Mouse (Mus musculus): ENCODE measurements around the gene Stim1.
"Not testable (repeated sequence)": the region's sequence is repeated elsewhere in the genome, so short reads cannot be mapped to it uniquely, and the experiment has no call there.

Gene Stim1

DNA sequence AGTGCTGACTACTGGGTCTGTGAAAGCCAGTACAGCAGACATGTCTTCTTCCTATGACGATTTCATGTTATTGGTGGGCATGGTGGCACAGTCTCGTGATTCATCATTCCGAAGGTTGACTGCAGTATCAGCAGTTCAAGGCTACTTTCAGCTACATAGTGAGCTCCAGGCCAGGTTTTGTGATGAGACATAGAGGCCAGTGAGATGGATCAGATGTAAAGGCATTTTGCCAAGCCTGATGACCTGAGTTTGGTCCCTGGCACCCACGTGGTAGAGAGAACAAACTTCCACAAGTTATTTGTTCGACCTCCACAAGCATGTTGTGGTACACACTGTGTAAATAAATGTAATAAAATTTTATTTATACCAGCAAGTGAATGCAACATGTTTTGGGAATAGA lies 102.9 kb downstream of the Stim1 start:
- no peak for DNase-seq

DNA sequence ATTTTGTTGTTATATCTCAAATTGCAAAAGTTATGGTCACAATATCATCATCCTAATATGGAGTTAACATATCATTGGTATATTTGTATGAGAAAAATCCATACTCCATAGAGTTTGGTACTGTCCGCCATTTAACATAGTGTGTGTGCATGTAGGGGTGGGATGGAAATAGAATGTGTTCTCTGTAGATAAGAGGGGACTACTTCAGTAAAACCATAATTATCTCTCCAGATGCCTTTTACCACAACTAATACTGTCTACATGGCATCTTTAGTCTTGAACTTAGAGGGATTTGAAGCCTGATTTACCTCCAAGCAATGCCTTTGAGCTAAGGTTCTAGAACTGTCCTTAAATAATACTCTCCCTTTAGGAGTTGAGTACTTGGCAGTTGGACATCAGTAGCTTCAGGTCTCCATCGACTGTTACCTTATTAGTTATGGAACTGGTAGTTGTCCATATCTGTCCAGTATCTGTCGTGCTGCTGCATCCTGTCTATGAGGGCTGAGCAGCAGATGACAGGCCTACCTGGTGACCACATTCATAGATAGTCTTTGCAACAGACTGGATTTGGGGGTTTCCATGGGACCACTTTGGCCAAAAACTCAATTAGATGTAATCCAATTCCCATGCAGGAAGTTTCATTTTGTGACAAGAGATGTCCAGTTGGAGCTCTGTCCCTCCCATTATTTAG lies 105.9 kb downstream of the Stim1 start:
- DNase-seq, result no peak

DNA sequence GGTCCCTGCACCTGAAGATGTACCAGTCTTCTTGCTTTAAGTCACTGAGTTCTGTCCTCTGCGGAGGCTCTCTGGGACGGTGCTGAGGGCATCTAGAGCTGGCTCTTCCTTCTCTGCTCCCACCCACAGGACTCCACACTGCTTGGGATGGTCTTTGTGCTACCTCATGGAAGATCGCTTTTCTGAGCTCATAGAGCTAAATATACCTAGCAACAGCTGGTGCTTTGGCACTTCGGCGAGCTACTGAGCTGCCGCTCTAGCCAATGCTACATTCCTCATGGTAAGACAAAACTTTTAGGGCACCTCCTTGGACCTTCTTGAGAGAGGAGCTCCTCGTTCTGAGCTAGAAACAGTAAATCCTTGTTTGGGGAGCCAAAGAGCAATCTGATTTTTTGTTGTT lies 115.6 kb downstream of the Stim1 start:
- DNase-seq, result no peak

DNA sequence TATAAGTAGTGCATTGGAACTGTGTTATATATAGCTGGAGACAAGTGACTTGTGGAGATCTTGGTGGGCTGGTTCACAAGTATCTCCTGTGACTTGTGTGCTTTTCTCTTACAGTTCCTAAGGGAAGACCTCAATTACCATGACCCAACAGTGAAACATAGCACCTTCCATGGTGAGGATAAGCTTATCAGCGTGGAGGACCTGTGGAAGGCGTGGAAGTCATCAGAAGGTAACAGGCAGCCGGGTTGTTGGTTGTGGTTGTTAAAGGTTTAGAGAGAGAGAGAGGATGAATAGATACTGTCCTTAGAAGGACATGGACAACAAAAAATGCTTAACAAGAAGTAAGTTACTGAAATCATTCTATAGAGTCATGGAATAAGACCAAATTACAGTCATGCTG lies 118.4 kb downstream of the Stim1 start:
- no peak for DNase-seq

DNA sequence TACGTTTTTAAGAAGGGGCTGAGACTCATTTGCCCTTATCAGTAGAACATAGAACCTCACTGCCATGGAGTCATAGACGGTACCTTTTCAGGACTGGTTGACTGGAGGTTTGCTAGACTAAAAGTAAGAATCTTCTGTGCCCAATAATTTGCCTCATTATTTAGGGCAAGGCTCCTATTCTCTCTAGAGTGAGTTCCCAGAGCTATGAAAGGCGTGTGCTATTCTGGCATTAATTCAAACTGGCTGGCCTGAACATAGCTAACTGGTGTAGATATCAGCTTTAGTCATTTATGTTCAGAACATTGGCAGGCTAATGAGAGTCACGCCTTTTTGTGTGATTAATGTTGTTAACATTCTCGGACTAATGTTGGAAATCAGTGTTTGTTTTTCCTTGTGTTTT lies 121.5 kb downstream of the Stim1 start:
- DNase-seq, result no peak

DNA sequence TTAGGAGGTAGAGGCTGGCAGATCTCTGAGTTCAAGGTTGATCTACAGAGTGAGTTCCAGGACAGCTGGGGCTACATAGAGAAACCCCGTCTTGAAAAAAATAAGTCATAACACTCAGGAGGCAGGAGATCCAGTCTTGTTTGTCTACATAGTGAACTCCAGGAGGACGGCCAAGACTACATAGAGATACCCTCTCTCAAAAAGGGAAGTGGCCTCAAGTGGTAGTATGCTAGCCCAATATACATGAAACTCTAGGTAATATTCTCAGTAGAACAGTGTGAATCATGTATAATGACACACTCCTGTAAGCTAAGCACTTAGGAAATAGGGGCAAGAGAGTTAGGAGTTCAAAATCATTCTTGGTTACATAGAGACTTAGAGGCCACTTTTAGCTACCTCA lies 126.3 kb downstream of the Stim1 start:
- DNase-seq, result no peak

DNA sequence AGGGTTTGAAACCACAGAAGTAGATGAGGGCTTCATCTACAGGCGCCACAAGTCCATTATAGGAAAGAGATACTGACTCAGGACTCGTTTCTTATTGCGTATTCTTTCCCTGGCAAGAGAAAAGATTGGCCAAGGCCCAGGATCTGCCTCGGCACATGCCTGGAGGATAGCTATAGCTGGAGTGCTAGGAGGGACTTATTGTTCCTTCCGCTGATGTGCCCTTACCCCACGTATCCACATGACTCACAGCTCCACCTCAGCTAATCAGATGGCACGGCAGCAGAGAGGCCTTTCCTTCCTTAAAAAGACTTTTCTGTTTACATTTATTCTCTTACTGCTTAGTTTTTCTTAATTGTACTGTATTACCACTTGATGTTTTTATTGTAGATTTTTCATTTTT lies 128.3 kb downstream of the Stim1 start:
- no peak for DNase-seq

DNA sequence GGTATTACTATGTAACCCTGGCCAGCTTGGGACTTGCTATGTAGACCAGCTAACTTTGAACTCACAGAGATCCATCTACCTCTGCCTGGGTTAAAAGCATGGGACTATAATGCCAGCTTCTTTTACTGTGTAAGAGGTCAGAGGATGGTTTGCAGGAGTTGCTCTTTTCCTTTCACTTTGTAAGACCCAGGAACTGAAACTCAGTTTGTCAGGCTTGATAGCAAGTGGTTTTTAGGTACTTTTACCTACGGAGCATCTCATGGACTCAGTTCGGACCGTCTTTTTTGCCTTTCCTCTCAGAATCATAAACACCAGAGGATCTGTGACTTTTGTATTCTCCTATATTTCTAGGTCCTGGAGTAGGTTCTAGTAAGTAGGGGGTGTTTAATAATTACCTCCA lies 128.7 kb downstream of the Stim1 start:
- DNase-seq, result no peak

DNA sequence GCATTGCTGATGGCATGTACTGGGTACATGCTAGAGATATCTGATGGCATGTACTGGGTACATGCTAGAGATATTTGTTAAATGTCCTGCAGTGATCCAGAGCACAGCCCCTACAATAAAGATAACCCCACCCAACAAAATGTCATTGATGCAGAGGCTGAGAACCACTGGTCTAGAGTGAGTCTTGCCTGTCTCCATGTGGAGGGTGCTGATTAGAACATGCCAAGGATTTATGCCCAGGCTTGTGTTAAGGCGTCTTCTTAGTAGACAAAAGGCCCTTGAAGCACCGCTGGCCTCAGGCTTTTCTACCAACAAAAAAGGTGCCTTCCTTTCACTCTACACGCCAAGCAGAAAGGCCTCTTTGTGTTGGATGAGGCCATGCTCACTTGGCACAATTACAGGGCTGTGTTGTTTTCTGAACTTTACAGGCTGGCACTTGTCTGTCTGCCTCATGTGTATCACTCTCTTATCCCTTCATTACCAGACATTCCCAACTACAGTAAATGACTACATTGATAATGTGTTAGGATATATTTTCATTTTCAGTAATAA lies 131.7 kb downstream of the Stim1 start:
- no peak for DNase-seq

DNA sequence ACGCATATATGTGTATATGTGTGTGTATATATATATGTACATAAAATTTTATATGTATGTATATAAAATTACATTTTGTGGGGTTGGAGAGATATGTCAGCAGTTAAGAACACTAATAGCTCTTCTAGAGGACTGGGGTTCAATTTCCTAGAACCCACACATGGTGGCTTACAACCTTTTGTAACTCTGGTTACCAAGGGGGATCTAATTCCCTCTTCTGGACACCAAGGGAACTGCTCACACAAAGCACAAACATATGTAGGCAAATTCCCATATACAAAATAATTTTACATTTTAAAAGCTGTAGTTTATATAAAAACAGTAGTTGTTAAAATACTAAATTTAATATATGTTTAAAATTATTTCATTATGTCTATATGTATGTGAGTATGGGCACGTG lies 136.5 kb downstream of the Stim1 start:
- DNase-seq, result no peak

DNA sequence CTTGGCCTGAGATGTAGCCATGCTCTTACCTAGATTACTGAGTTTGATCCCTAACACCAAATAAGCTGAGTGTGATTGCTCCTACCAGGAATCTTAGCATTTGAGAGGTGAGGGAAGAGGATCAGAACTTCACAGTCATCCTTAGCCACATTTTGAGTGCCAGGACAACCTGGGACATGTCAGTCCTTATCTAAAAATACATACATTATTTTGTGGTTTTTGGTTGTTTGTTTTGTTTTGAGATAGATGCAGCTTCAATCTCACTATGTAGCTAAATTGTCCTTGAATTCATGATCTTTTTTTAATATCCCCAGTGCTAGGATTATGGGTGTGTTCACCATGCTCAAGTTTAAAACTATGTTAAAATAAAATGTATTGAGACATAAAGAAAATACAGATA lies 139.8 kb downstream of the Stim1 start:
- no peak for DNase-seq

DNA sequence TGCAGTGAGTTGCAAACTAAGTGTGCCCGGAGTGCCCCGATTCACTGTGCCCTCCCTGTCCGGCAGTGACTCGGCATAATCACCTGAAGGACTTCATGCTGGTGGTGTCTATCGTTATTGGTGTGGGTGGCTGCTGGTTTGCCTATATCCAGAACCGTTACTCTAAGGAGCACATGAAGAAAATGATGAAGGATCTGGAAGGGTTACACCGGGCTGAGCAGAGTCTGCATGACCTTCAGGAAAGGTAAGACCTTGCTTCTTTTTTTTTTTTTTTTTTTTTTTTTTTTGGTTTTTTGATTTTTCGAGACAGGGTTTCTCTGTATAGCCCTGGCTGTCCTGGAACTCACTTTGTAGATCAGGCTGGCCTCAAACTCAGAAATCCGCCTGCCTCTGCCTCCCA lies 147.7 kb downstream of the Stim1 start:
- not testable (repeated sequence) for DNase-seq

DNA sequence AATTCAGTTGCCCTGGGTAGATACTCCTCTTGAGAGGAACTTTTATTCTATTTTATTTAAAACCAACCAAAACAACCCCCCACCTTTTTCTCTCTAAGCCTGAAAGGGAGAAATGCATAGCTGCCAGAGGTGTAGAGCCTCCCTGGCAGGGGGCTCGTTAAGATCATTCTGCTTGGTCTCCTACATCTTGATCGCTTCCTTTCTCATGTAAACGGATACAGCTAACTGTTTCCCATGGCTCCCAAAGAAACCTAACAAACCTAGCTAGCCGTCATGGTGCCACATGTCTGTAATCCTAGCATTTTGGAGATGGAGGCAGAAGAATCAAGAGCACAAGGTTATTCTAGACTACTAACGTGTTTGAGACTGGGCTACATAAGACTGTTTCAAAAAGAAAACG lies 148.2 kb downstream of the Stim1 start:
- no peak for DNase-seq

DNA sequence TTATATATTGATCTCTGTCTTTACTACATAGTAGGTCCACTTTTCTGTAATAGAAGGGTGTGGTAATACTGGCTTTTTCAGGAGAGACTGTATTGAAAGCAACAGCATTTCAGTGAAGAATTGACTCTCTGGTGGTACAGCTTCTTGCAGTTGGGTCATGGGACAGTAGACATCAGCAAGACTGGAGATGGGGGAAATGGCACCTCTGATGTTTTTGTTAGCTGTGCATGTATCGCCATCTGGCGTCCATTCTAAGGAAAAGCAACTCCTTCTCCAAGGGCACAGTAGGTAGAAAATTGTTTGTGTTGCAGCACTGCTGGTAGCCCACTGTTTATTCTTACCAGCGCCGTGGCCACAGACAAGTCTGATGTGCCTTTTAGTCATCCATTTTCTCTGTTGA lies 149.8 kb downstream of the Stim1 start:
- peak; percentile 7 for DNase-seq

DNA sequence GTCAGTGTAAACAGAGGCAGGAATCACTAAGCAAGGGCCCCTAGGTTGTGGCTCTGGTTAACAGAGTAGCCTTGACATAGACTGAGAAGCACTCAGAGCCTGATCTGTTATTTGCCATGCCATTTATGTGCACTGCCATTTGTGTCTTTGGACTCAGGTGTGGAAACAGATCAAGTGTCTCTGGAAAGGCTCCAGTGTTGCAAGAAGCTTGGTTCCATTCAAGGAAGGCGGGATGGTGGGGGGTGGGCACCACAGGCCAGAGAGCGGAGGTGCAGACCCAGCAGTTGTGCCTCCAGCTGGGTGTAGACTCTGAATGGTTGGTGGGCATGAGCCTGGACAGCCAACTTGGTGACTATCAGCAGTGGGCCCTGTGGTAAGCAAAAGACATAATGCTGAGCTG lies 154.4 kb downstream of the Stim1 start:
- DNase-seq, result no peak

DNA sequence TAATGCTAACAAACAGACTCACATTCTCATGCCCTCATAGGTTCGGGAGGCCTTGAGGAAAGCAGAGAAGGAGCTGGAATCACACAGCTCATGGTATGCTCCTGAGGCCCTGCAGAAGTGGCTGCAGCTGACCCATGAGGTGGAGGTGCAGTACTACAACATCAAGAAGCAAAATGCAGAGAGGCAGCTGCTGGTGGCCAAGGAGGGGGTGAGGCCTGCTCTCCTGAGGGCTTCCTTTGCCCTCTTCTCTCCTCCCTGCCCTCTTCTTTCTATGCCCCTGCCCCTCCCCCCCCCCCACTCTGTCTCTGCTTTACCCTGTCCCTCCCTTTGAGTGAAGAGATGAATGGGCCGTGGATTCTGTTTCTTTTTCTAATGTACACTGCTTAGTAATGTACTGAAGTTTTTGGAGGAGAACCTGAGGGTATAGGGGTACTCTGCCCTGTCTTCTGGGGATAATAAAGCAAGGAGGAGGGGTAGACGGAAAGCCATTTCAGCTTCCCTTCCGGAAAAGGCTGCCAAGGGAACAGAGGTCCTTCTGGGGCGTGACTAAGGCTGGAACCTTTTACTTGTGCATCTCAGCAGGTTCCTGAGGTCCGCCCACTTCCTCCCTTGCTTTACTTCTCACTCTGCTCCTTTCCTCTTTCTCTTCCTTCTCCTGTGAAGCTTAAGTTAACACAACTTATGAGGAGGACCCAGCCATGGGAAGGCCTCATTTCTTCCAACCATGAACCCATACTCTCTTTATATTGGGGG lies 158.5 kb downstream of the Stim1 start:
- no peak for DNase-seq

DNA sequence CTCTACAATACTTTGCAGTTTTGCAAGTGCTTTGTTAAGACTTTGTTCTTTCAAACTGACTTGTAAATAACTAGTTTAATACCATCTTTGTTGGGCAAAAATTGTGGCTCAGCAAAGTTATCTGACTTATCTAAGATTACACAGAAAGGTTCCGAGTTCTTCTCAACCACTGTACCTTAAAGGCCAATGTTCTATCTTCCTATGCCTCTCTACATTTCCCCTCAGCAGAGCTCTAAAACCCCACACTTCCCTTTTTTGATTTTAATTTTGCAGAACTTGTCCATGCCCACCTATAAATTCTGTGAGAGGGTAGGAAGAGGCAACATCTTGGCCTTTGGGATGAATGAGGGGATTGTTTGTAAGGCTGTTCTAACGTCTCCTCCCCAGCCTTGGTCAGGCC lies 166.7 kb downstream of the Stim1 start:
- no peak for DNase-seq

DNA sequence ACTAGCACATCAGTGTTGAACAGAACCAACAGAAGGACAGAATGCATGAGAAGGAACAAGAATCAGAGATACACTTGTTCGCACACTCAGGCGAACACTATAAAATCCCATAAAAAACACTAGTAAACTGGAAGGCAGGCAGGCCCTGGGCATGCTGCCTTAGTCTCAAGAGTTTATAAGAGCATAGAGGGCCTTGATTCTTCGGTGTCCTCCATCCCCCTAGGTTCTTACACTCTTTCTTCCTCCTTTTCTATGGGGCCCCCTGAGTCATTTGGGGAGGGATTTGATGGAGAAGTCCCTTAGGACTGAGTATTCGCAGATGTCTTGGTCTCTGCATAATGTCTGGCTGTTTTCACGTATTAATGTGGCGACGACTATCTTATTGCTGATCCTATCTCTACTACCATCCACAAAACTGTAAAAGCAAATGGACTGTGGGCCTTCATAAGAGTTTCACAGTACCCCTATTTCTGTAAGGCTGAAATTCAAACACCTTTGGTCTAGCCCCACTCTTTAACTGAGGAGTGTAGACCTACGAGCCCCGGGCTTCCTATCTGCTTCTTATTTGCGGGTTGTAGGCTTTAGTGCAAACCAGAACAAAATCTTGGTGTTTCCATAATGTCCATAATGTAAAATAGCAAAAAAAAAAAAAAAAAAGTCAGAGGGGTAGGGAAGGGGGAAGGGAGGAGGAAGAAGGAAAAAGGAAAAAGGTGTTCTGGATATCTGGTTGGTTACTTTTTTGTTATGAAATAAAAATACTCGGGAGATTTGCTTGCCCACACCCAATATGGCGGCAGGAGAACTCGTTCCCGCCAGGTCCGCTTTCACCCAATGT lies 173.4 kb downstream of the Stim1 start:
- DNase-seq, result no peak

DNA sequence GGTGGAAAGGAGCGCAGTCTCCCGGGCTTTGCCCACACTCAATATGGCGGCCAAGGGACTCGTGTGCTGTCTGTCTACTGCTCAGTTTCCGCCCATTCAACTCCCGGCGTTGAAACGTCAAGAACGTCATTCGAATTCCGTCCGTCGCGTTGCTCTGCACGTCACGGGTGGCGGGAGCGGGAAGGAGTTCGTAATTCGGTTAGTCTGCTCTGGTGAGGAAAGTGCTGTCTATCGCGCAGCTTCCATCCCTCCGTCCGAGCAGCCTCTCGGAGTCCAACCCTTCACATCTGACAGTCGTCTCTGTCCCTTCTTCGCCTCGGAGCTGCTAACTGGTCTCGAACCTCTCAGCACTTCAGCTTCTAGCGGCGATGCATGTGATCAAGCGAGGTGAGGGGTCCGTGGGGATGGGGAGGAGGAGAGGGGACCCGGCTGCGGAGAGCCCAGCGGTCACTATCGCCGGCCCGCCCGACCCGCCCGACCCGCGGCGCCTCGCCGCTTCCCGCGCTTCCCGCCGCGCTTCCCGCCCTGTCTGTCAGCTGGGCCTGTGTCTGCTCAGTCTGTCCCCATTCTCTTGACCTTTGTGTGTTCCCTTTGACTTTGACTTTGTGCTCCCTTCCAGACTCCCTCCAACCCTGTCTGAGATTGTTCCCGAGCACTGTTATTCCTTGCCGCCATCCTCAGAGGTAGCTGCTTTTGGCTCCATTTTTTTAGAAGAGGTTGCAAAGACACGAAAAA lies 174.2 kb downstream of the Stim1 start, which contains the start of gene Rrm1:
Gene Rrm1, plus strand, starts transcription at position 39 of the 735 bp plus-strand sequence.
- peak; percentile 91 for DNase-seq

DNA sequence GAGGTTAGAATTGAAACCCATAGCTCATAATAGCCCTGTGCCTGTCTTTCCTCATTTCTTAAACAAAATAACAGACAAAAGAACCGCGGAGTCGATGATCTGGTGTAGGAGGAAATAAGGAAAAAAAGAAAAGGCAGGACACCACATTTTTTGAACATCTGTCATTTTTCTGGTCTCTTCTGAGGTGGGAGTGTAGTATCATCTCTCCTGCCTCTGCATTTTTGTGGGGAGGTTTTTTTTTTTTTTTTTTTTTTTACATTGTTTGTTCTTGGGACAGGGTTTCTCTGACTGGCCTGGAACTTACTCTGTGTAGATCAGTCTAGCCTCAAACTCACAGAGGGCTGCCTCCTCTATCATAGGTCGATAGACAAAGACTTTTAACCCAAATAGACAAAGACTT lies 174.8 kb downstream of the Stim1 start:
- no peak for DNase-seq

DNA sequence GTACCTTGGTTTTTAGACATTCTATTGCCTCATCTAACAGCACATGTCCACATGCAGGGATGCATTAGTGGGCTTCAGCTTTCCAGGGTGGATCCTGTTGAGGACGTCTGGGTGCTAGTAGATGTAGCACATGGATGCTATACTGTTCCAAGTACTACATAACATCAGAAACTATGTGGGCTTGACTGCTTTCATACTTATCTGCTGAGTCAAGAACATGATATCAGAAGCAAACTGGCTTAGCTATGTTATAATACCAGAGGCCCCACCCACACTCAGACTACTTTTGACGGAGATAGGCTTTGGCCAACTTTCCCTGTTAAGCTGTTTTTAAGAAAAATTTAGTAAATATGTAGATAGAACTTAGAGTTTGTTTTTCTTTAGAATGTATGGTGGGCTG lies 176.7 kb downstream of the Stim1 start:
- no peak for DNase-seq

DNA sequence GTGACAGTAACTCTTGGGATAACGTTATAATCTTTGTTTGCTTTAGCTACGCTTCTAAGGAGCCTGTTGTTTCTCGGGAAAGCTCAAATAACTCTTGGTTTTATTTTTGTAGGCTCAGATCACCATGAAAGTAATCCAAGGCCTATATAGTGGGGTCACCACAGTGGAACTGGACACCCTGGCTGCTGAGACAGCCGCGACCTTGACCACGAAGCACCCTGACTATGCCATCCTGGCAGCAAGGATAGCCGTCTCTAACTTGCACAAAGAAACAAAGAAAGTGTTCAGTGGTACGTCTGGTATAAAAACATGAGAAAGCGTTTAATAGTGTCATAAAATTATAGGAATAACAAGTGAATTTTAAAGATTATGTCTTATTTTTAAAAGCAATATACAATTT lies 178.8 kb downstream of the Stim1 start:
- no peak for DNase-seq

Data from right cerebral cortex, postnatal 4 days (tissue).